Mouse (Mus musculus) forebrain, embryonic 10.5 days (tissue): Measurements from ENCODE around the gene Onecut3. TPM values are rescaled to one million over a fixed set of nuclear protein-coding genes. Genes with fewer than 3 reads are reported as not detected.
A peak's percentile ranks its signal among the peaks of the same experiment; 100 is the strongest.

ENCODE experiments used
- DNase-seq: peaks from one replicate; pipeline ENCODE4 v3.0.0-alpha.2; 2017; ENCODE audit warnings: low spot score; ENCODE audit errors: extremely low spot score
- H3K27ac ChIP-seq: fragments of 300-500 bp; sonication (generic); 2 replicates; pipeline ENCODE4 v1.5.1; 2016; ENCODE audit warnings: mild to moderate bottlenecking
- H3K27me3 ChIP-seq: fragments of 300-500 bp; sonication (generic); 2 replicates; pipeline ENCODE4 v1.6.1; 2016; ENCODE audit warnings: mild to moderate bottlenecking; ENCODE audit not compliant: poor library complexity, severe bottlenecking
- H3K36me3 ChIP-seq: fragments of 300-500 bp; sonication (generic); replicated peaks from 2 replicates; pipeline ENCODE4 v1.6.1; 2016; ENCODE audit warnings: mild to moderate bottlenecking, moderate library complexity
- H3K4me1 ChIP-seq: fragments of 300-500 bp; sonication (generic); 2 replicates; pipeline ENCODE4 v1.6.1; 2016
- H3K4me3 ChIP-seq: fragments of 300-500 bp; sonication (generic); 2 replicates; pipeline ENCODE4 v1.5.1; 2016; ENCODE audit warnings: mild to moderate bottlenecking, moderate library complexity
- H3K9me3 ChIP-seq: fragments of 300-500 bp; sonication (generic); 2 replicates; pipeline ENCODE4 v1.6.1; 2016; ENCODE audit warnings: mild to moderate bottlenecking, moderate library complexity
- WGBS: fragments of 180-500 bp; shearing (Covaris S2); methylation state at CpG from one replicate; pipeline ENCODE4 v1.1.7; 2016; 5-methylcytosine and 5-hydroxymethylcytosine counted together
- polyA plus RNA-seq: library from polyadenylated mRNA; unstranded; fragments of >200 nt; fragmentation: Nextera tagmentation; extraction: Ambion mirVana; gene quantifications from 2 replicates; pipeline ENCODE4 v1.2.1, GENCODE M21; 2016

Onecut3 gene
- polyA plus RNA-seq, 1 experiment from 2014 or later = 0.05 TPM

GRCm38 (mm10) chr10:80509412-80510272 lies 15.0 kb downstream of the Onecut3 start:
- Histone ChIP-seq H3K9me3 (no peaks in the 10 kb centered on the region), H3K27ac (0 out of 2 replicates have a peak overlapping the region, but pooled peaks have one; percentile 8), H3K4me1 (peaks cover 34% of the 10 kb centered on the region), H3K27me3 (peaks cover 93% of the 10 kb centered on the region), H3K4me3 (peak overlapping the region; percentile 47), H3K36me3 (no peaks in the 10 kb centered on the region)
- WGBS = 15% methylated on average over 20 of the region's 20 CpGs
- peak; percentile 74 for DNase-seq

- Histone ChIP-seq H3K27me3 (peaks cover 93% of the 10 kb centered on the region), H3K9me3 (no peaks in the 10 kb centered on the region), H3K4me3 (peak overlapping the region; percentile 47; the same call in 1 of the 2 replicates), H3K36me3 (no peaks in the 10 kb centered on the region), H3K4me1 (peaks cover 35% of the 10 kb centered on the region), H3K27ac (no peak overlapping the region)
- DNase-seq = no peak
- WGBS = 59% methylated on average over 10 of the region's 10 CpGs
Observed at GRCm38 (mm10) chr10:80510273-80510660, 15.6 kb downstream of the Onecut3 start.

- DNase-seq = no peak
- Histone ChIP-seq H3K27ac (peak overlapping the region; percentile 72), H3K4me1 (peaks cover 35% of the 10 kb centered on the region), H3K27me3 (peaks cover 68% of the 10 kb centered on the region), H3K4me3 (peak overlapping the region; percentile 34), H3K36me3 (no peaks in the 10 kb centered on the region), H3K9me3 (no peaks in the 10 kb centered on the region; the same call in 1 of the 2 replicates)
- 10% methylated on average over 19 of the region's 19 CpGs for WGBS
Observed at GRCm38 (mm10) chr10:80513739-80514138, 19.1 kb downstream of the Onecut3 start.

GRCm38 (mm10) chr10:80519287-80519686 lies 24.7 kb downstream of the Onecut3 start:
- Histone ChIP-seq H3K36me3 (no peaks in the 10 kb centered on the region; the same call in 1 of the 2 replicates), H3K27ac (no peak overlapping the region), H3K4me3 (no peak overlapping the region), H3K27me3 (peaks cover 19% of the 10 kb centered on the region), H3K4me1 (peaks cover 9% of the 10 kb centered on the region), H3K9me3 (peaks cover 12% of the 10 kb centered on the region; the same call in 1 of the 2 replicates)
- 76% methylated on average over 2 of the region's 2 CpGs for WGBS
- no peak for DNase-seq

GRCm38 (mm10) chr10:80523299-80523698 lies 28.7 kb downstream of the Onecut3 start:
- Histone ChIP-seq H3K27me3 (no peaks in the 10 kb centered on the region; the same call in 1 of the 2 replicates), H3K27ac (no peak overlapping the region), H3K4me1 (peaks cover 10% of the 10 kb centered on the region), H3K4me3 (no peak overlapping the region), H3K9me3 (peaks cover 12% of the 10 kb centered on the region; the same call in 1 of the 2 replicates), H3K36me3 (no peaks in the 10 kb centered on the region; the same call in 1 of the 2 replicates)
- DNase-seq = no peak
- WGBS = 94% methylated on average over 7 of the region's 7 CpGs

- DNase-seq = no peak
- H3K9me3 ChIP-seq = peaks cover 8% of the 10 kb centered on the region; the same call in 1 of the 2 replicates
- H3K27me3 ChIP-seq = no peaks in the 10 kb centered on the region; the same call in 1 of the 2 replicates
- 27% methylated on average over 9 of the region's 9 CpGs for WGBS
- peaks cover 10% of the 10 kb centered on the region for H3K4me1 ChIP-seq
- peak overlapping the region; percentile 35 for H3K4me3 ChIP-seq
- no peak overlapping the region for H3K27ac ChIP-seq
- no peaks in the 10 kb centered on the region for H3K36me3 ChIP-seq
Observed at GRCm38 (mm10) chr10:80526172-80526571, 31.5 kb downstream of the Onecut3 start.

GRCm38 (mm10) chr10:80532783-80533182 lies 38.1 kb downstream of the Onecut3 start:
- no peak overlapping the region for H3K4me3 ChIP-seq
- peaks cover 43% of the 10 kb centered on the region for H3K27me3 ChIP-seq
- DNase-seq = no peak
- WGBS = 85% methylated on average over 11 of the region's 11 CpGs
- no peaks in the 10 kb centered on the region for H3K9me3 ChIP-seq
- H3K4me1 ChIP-seq = peaks cover 30% of the 10 kb centered on the region
- no peaks in the 10 kb centered on the region for H3K36me3 ChIP-seq
- no peak overlapping the region for H3K27ac ChIP-seq

- H3K9me3 ChIP-seq = no peaks in the 10 kb centered on the region
- no peak overlapping the region for H3K4me3 ChIP-seq
- H3K27me3 ChIP-seq = peaks cover 52% of the 10 kb centered on the region
- H3K4me1 ChIP-seq = peaks cover 32% of the 10 kb centered on the region
- 20% methylated on average over 7 of the region's 7 CpGs for WGBS
- H3K27ac ChIP-seq = no peak overlapping the region
- no peak for DNase-seq
- H3K36me3 ChIP-seq = no peaks in the 10 kb centered on the region
Observed at GRCm38 (mm10) chr10:80533704-80534103, 39.1 kb downstream of the Onecut3 start.

GRCm38 (mm10) chr10:80535071-80535470 lies 40.4 kb downstream of the Onecut3 start:
- WGBS = 12% methylated on average over 14 of the region's 14 CpGs
- no peak overlapping the region for H3K27ac ChIP-seq
- no peaks in the 10 kb centered on the region for H3K9me3 ChIP-seq
- no peak for DNase-seq
- peak overlapping the region; percentile 36 for H3K4me3 ChIP-seq
- peaks cover 56% of the 10 kb centered on the region for H3K27me3 ChIP-seq
- no peaks in the 10 kb centered on the region for H3K36me3 ChIP-seq
- peaks cover 43% of the 10 kb centered on the region for H3K4me1 ChIP-seq

GRCm38 (mm10) chr10:80535711-80536110 lies 41.1 kb downstream of the Onecut3 start:
- Histone ChIP-seq H3K4me3 (peak overlapping the region; percentile 36), H3K27me3 (peaks cover 56% of the 10 kb centered on the region), H3K27ac (no peak overlapping the region), H3K9me3 (no peaks in the 10 kb centered on the region), H3K4me1 (peaks cover 43% of the 10 kb centered on the region), H3K36me3 (0 out of 2 replicates have a peak, but pooled peaks cover 1% of the 10 kb centered on the region)
- no peak for DNase-seq
- WGBS = 13% methylated on average over 13 of the region's 13 CpGs

GRCm38 (mm10) chr10:80538180-80538579 lies 43.5 kb downstream of the Onecut3 start:
- peaks cover 26% of the 10 kb centered on the region for H3K36me3 ChIP-seq
- DNase-seq = no peak
- peaks cover 43% of the 10 kb centered on the region for H3K4me1 ChIP-seq
- WGBS = 61% methylated on average over 5 of the region's 5 CpGs
- H3K27ac ChIP-seq = no peak overlapping the region
- peaks cover 56% of the 10 kb centered on the region for H3K27me3 ChIP-seq
- no peaks in the 10 kb centered on the region for H3K9me3 ChIP-seq
- no peak overlapping the region for H3K4me3 ChIP-seq

- peak within 1 kb of the TSS; percentile 44 for H3K4me3 ChIP-seq
- H3K27ac ChIP-seq = peak within 1 kb of the TSS; percentile 66
- peak; percentile 77 for DNase-seq
- WGBS = 2% methylated on average over 30 of the region's 30 CpGs
- H3K4me1 ChIP-seq = peaks cover 36% of the 10 kb centered on the region
- peaks cover 33% of the 10 kb centered on the region for H3K36me3 ChIP-seq
- peaks cover 52% of the 10 kb centered on the region for H3K27me3 ChIP-seq
- no peaks in the 10 kb centered on the region for H3K9me3 ChIP-seq
Observed at GRCm38 (mm10) chr10:80538710-80539394, 44.2 kb downstream of the Onecut3 start, which contains the start of gene Atp8b3. Atp8b3 (minus strand) TSS chr10:80539124.
